Mouse (Mus musculus): ENCODE results near the gene Hs6st1. TPM values are rescaled to one million over a fixed set of nuclear protein-coding genes. Genes with fewer than 3 reads are reported as not detected.

Hs6st1 gene
- total and polyA plus RNA-seq, 2 experiments, result 40.2 to 110 TPM

GRCm38 (mm10) chr1:36062826-36063640, 5.2 kb upstream of the Hs6st1 start:
- Histone ChIP-seq H3K4me1 (ENCODE audit: control insufficient read depth, insufficient read depth, low read length) (peaks cover 17% of the 10 kb centered on the region), H3K36me3 (ENCODE audit: control insufficient read depth, insufficient read depth, low read length) (no peaks in the 10 kb centered on the region), H3K27me3 (ENCODE audit: control insufficient read depth, insufficient read depth, low read length) (no peaks in the 10 kb centered on the region), H3K79me2 (ENCODE audit: control insufficient read depth, insufficient read depth, low read length) (no peaks in the 10 kb centered on the region), H3K9ac (ENCODE audit: low read depth, low read length) (no peak overlapping the region), H3K27ac (replicated peaks; ENCODE audit: insufficient read depth, low read depth, low read length) (no peak overlapping the region), H3K4me3 (ENCODE audit: insufficient read depth, low read depth, low read length) (no peak overlapping the region)
- no peak for DNase-seq (ENCODE audit: extremely low read depth, low read depth, low spot score)
- 89% methylated on average over 9 of the region's 9 CpGs for WGBS
- TF ChIP-seq CTCF (IDR thresholded peaks at IDR 0.05; ENCODE audit: low read depth, low read length), result no peak

DNA sequence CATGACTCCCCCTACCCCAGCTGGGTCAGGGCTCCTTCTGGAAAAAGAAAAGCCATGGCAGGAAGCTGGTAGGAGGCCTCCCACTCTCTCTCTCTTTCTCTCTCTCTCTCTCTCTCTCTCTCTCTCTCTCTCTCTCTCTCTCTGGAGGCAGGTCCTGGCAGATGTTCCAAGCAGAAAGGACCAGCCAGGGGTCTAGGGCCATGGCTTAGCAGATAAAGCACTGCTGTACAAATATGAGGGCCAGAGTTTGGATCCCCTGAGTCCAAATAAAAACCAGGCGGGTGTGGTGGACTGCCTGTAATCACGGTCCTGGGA, 4.6 kb upstream of the Hs6st1 start:
- Histone ChIP-seq H3K27ac (replicated peaks; ENCODE audit: insufficient read depth, low read depth, low read length) (no peak overlapping the region), H3K9ac (ENCODE audit: low read depth, low read length) (no peak overlapping the region), H3K79me2 (ENCODE audit: control insufficient read depth, insufficient read depth, low read length) (peaks cover 3% of the 10 kb centered on the region), H3K4me3 (ENCODE audit: insufficient read depth, low read depth, low read length) (no peak overlapping the region), H3K36me3 (ENCODE audit: control insufficient read depth, insufficient read depth, low read length) (no peaks in the 10 kb centered on the region), H3K4me1 (ENCODE audit: control insufficient read depth, insufficient read depth, low read length) (peaks cover 17% of the 10 kb centered on the region), H3K27me3 (ENCODE audit: control insufficient read depth, insufficient read depth, low read length) (no peaks in the 10 kb centered on the region)
- 95% methylated on average over 2 of the region's 2 CpGs for WGBS
- TF ChIP-seq POLR2A (IDR thresholded peaks at IDR 0.05; ENCODE audit: extremely low read depth, insufficient read depth, low read length), result no peak
- no peak for TF ChIP-seq CTCF (IDR thresholded peaks at IDR 0.05; ENCODE audit: low read depth, low read length)
- DNase-seq (ENCODE audit: extremely low read depth, low read depth, low spot score), result no peak

DNA sequence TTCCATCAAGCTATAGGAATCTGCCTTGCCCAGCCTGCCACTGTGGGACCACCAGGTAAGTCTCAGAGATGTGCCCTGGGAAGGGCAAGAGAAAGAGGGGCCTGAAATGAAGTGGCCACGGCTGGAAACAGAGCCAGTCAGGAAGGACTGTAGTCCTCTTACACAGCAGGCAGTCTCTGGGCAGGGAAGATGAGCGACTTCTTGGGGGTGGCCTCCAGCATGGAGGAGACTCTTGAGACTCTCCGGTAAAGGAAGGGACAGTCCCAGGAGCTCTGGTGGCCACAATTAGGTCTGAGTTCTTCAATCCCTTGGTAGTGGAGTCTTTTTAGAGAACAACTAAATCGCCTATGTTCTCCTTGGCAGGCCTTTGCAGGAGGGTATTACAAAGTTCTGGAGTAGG, 4.0 kb upstream of the Hs6st1 start:
- Histone ChIP-seq H3K27ac (replicated peaks; ENCODE audit: insufficient read depth, low read depth, low read length) (no peak overlapping the region), H3K36me3 (ENCODE audit: control insufficient read depth, insufficient read depth, low read length) (no peaks in the 10 kb centered on the region), H3K79me2 (ENCODE audit: control insufficient read depth, insufficient read depth, low read length) (peaks cover 10% of the 10 kb centered on the region), H3K4me1 (ENCODE audit: control insufficient read depth, insufficient read depth, low read length) (peaks cover 17% of the 10 kb centered on the region), H3K27me3 (ENCODE audit: control insufficient read depth, insufficient read depth, low read length) (no peaks in the 10 kb centered on the region), H3K4me3 (ENCODE audit: insufficient read depth, low read depth, low read length) (no peak overlapping the region), H3K9ac (ENCODE audit: low read depth, low read length) (no peak overlapping the region)
- WGBS, result 78% methylated on average over 4 of the region's 4 CpGs
- TF ChIP-seq CTCF (IDR thresholded peaks at IDR 0.05; ENCODE audit: low read depth, low read length) (no peak), POLR2A (IDR thresholded peaks at IDR 0.05; ENCODE audit: extremely low read depth, insufficient read depth, low read length) (no peak)
- no peak for DNase-seq (ENCODE audit: extremely low read depth, low read depth, low spot score)

DNA sequence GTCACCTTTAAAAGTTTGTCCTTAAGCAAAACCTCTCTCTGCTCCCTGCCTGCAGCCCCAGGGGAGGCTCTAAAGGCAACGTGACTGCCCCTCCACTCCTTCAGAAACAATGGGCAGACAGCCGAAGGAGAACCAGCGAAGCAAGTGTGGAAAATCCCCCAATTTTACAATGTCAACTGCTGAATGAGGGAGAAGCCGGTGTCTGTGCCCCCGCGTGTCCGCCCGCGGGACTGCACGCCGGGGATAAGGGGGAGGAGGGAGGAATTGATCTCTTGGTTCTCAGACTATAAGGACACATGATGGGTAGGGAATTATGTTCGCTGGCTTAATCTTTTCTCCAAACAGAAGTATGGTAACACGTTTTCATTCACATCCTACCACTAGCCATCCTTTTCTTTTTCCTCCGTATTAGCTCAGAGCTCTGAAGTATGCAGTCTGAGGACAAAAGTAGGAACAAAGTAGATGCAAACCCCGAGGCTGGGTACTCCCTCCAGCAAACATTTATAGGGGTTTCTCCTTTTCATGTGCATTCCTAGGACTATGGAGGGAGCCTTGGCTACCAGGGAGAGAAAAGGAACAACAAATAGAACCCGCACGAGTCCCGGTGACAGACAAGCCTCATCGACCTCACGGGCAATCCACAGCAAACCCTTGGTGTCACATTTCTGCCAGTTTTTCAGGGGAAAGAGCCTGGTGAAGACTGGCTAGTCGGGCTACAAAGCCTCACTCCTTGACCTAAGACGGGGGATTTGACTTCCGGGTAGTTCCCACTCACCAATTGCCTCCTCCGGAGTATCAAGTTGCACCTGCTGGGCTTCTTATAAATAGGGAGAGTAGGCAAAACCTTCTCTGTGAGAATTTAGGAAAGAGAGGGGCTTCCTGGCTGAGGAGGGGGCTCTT, 3.1 kb upstream of the Hs6st1 start:
- Histone ChIP-seq H3K4me1 (ENCODE audit: control insufficient read depth, insufficient read depth, low read length) (peaks cover 17% of the 10 kb centered on the region), H3K36me3 (ENCODE audit: control insufficient read depth, insufficient read depth, low read length) (no peaks in the 10 kb centered on the region), H3K79me2 (ENCODE audit: control insufficient read depth, insufficient read depth, low read length) (peaks cover 19% of the 10 kb centered on the region), H3K9ac (ENCODE audit: low read depth, low read length) (peak overlapping the region; percentile 61), H3K27me3 (ENCODE audit: control insufficient read depth, insufficient read depth, low read length) (no peaks in the 10 kb centered on the region), H3K27ac (replicated peaks; ENCODE audit: insufficient read depth, low read depth, low read length) (peak overlapping the region; percentile 76), H3K4me3 (ENCODE audit: insufficient read depth, low read depth, low read length) (no peak overlapping the region)
- WGBS, result 3% methylated on average over 24 of the region's 24 CpGs
- DNase-seq (ENCODE audit: extremely low read depth, low read depth, low spot score), result peak; percentile 57
- TF ChIP-seq POLR2A (IDR thresholded peaks at IDR 0.05; ENCODE audit: extremely low read depth, insufficient read depth, low read length) (no peak), CTCF (IDR thresholded peaks at IDR 0.05; ENCODE audit: low read depth, low read length) (peak; percentile 85)

DNA sequence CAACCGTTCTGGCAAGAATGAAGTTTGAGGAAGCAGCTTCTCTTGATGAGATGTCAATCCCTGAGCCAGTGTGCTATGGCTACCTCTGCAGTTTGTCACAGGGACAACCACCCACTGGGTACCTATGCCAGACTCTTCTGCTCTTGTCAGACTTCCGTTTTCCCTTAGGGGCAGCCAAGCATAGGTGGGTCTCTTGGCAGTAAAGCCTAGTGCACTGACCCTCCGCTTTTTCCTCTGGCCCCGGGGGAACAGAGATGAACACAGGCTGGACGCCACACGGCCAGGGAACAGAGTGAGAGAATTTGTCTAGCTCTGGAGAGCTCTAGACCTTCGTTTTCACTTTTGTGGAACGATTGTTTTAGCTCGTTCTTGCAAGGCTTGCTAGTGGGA, 2.4 kb upstream of the Hs6st1 start:
- TF ChIP-seq POLR2A (IDR thresholded peaks at IDR 0.05; ENCODE audit: extremely low read depth, insufficient read depth, low read length) (no peak), CTCF (IDR thresholded peaks at IDR 0.05; ENCODE audit: low read depth, low read length) (no peak)
- H3K36me3 ChIP-seq (ENCODE audit: control insufficient read depth, insufficient read depth, low read length), result no peaks in the 10 kb centered on the region
- peaks cover 17% of the 10 kb centered on the region for H3K4me1 ChIP-seq (ENCODE audit: control insufficient read depth, insufficient read depth, low read length)
- DNase-seq (ENCODE audit: extremely low read depth, low read depth, low spot score), result peak; percentile 44
- WGBS, result 22% methylated on average over 9 of the region's 9 CpGs
- peak overlapping the region; percentile 76 for H3K27ac ChIP-seq (replicated peaks; ENCODE audit: insufficient read depth, low read depth, low read length)
- H3K4me3 ChIP-seq (ENCODE audit: insufficient read depth, low read depth, low read length), result no peak overlapping the region
- H3K27me3 ChIP-seq (ENCODE audit: control insufficient read depth, insufficient read depth, low read length), result no peaks in the 10 kb centered on the region
- peaks cover 25% of the 10 kb centered on the region for H3K79me2 ChIP-seq (ENCODE audit: control insufficient read depth, insufficient read depth, low read length)
- peak overlapping the region; percentile 16; the same call in 1 of the 2 replicates for H3K9ac ChIP-seq (ENCODE audit: low read depth, low read length)
